Mouse (Mus musculus) ZHBTc4 (cell line): ENCODE measurements around the gene Rad1.
"Not testable (repeated sequence)": the region's sequence is repeated elsewhere in the genome, so short reads cannot be mapped to it uniquely, and the experiment has no call there.

Experiments
- DNase-seq: peaks from one replicate; pipeline ENCODE4 v3.0.0-alpha.2; 2011; ENCODE audit warnings: low read depth, low spot score

Gene Rad1

GRCm38 (mm10) chr15:10506099-10506498 is 20.3 kb downstream of the Rad1 start:
- DNase-seq = no peak

GRCm38 (mm10) chr15:10515166-10515565 is 29.3 kb downstream of the Rad1 start:
- DNase-seq = no peak

- DNase-seq = no peak
Observed at GRCm38 (mm10) chr15:10525896-10526295, 40.1 kb downstream of the Rad1 start.

- no peak for DNase-seq
Observed at GRCm38 (mm10) chr15:10531352-10531751, 45.5 kb downstream of the Rad1 start.

- not testable (repeated sequence) for DNase-seq
Observed at GRCm38 (mm10) chr15:10533361-10533760, 47.5 kb downstream of the Rad1 start.

- DNase-seq = no peak
Observed at GRCm38 (mm10) chr15:10534591-10534990, 48.8 kb downstream of the Rad1 start.

GRCm38 (mm10) chr15:10535969-10536368 is 50.2 kb downstream of the Rad1 start:
- no peak for DNase-seq

GRCm38 (mm10) chr15:10540271-10541088 is 54.7 kb downstream of the Rad1 start:
- DNase-seq = no peak
